12 mouse cellular contexts compared by ENCODE assay signal in the genomic region with DNA sequence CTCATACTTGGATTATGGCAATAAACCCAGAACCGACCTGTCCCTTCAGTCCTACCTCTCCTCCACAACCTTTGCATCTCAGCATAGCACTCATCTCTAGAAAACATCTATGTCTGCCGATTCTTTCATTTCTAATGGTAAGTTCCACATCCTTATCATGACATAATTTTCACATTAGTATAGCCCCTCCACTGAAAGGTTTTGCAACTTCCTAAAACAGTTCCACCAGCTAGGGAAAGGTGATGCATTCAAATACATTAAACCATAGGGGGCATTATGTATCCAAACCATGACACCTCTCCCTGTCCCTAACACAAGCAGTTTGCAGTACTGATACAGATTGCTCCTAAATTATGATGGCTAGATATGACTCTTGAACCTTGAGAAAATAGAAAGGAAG.
"Had no signal": no experiment of that assay in that cellular context is flagged by ENCODE, and none has a peak within 500 bp of the region (broad histone marks: within the 10 kb centered on the region; RNA-seq: fewer than 3 reads in every experiment).

No protein-coding gene starts in this region.

- DNase-seq: retina, postnatal 1 day; right cerebral cortex, adult 18-20 months; right cerebral cortex, postnatal 14 days; right cerebral cortex, postnatal 25 days; right cerebral cortex, postnatal 4 days; spleen, adult 18-20 months; thymus, adult 18-20 months; thymus, adult 2 months; thymus, postnatal 14 days; thymus, postnatal 25 days; thymus, postnatal 36 days; thymus, postnatal 4 days had no signal
